Comparison of ENCODE assay signal across 29 mouse cellular contexts in genomic region chr1:132767422-132767821, GRCm38 (mm10). TPM values are rescaled to one million over a fixed set of nuclear protein-coding genes. Genes with fewer than 3 reads are reported as not detected.
DNase-seq lines count a peak whose midpoint lies in the region; ATAC-seq and TF ChIP-seq lines count a peak whose summit lies in the region.
"Had no signal": no experiment of that assay in that cellular context is flagged by ENCODE, and none has a peak within 500 bp of the region (broad histone marks: within the 10 kb centered on the region; RNA-seq: fewer than 3 reads in every experiment).

No protein-coding gene starts in this region.

- no peak overlapping the region for H3K4me2 ChIP-seq in hindbrain, postnatal 0 days (ENCODE audit: low read depth, low read length)
- H3K4me2 ChIP-seq: forebrain, embryonic 13.5 days; heart, embryonic 12.5 days; limb, embryonic 12.5 days; liver, embryonic 11.5 days; neural tube, embryonic 12.5 days had no signal

- H3K27ac ChIP-seq in hindbrain, postnatal 0 days, result no peak overlapping the region
- no peak overlapping the region for H3K27ac ChIP-seq in hindbrain, embryonic 10.5 days
- H3K27ac ChIP-seq: forebrain, embryonic 13.5 days; gastrocnemius, adult 2 months; heart, adult 2 months; limb, embryonic 12.5 days; macrophage; neural tube, embryonic 12.5 days had no signal

- no peak for TF ChIP-seq CTCF in hindbrain, postnatal 0 days (IDR thresholded peaks at IDR 0.05; ENCODE audit: low read depth)

- H3K4me1 ChIP-seq in hindbrain, postnatal 0 days (ENCODE audit: insufficient read depth, low read length), result peaks cover 6% of the 10 kb centered on the region; the same call in 1 of the 2 replicates
- H3K4me1 ChIP-seq in hindbrain, embryonic 10.5 days (replicated peaks), result peaks cover 25% of the 10 kb centered on the region

- peak; percentile 55 for DNase-seq in hindbrain, postnatal 0 days (ENCODE audit: low spot score)
- DNase-seq in hindbrain, embryonic 10.5 days (ENCODE audit: low spot score), result no peak
- peak; percentile 68 for DNase-seq in layer of hippocampus, adult 9-11 months
- DNase-seq in layer of hippocampus, postnatal 36 days, result no peak
- DNase-seq in 416B (ENCODE audit: low read depth), result peak; percentile 88
- no peak for DNase-seq in kidney, postnatal 25 days
- DNase-seq in right cerebral cortex, postnatal 14 days, result no peak
- DNase-seq: adrenal gland, postnatal 25 days; B cell, adult 2 months; cerebellum, adult 18-20 months; cerebellum, postnatal 14 days; gastrocnemius, adult 2 months; gastrocnemius, postnatal 36 days; heart, adult 2 months; kidney, adult 9 months; kidney, postnatal 10 days; liver, postnatal 0 days; thymus, postnatal 4 days had no signal

- no peaks in the 10 kb centered on the region for H3K9me3 ChIP-seq in hindbrain, postnatal 0 days (ENCODE audit: low read length)
- H3K9me3 ChIP-seq in hindbrain, embryonic 10.5 days, result no peaks in the 10 kb centered on the region
- H3K9me3 ChIP-seq: forebrain, embryonic 13.5 days; heart, embryonic 12.5 days; limb, embryonic 12.5 days; midbrain, embryonic 10.5 days; neural tube, embryonic 12.5 days had no signal

- WGBS in hindbrain, postnatal 0 days, result 62% methylated on average over 7 of the region's 7 CpGs
- 95% methylated on average over 7 of the region's 7 CpGs for WGBS in hindbrain, embryonic 10.5 days

- H3K27me3 ChIP-seq in hindbrain, postnatal 0 days (ENCODE audit: insufficient read depth, low read length), result no peaks in the 10 kb centered on the region
- H3K27me3 ChIP-seq in hindbrain, embryonic 10.5 days (ENCODE audit: insufficient read depth, poor library complexity, severe bottlenecking), result no peaks in the 10 kb centered on the region
- H3K27me3 ChIP-seq: forebrain, embryonic 13.5 days; neural tube, embryonic 12.5 days had no signal

- H3K9ac ChIP-seq in hindbrain, postnatal 0 days (replicated peaks; ENCODE audit: low read length), result no peak overlapping the region
- H3K9ac ChIP-seq: forebrain, embryonic 13.5 days; heart, embryonic 12.5 days; limb, embryonic 12.5 days; liver, postnatal 0 days; neural tube, embryonic 12.5 days had no signal

- ATAC-seq in hindbrain, postnatal 0 days, result 0 out of 2 replicates have a peak, but pooled peaks have one; percentile 27
- peak; percentile 90 for ATAC-seq in common myeloid progenitor, adult 5-6 weeks (replicated peaks; ENCODE audit: low read depth, poor library complexity, severe bottlenecking)
- ATAC-seq: forebrain, embryonic 13.5 days; intestine, postnatal 0 days; liver, postnatal 0 days; midbrain, embryonic 16.5 days had no signal

- H3K4me3 ChIP-seq in hindbrain, postnatal 0 days (ENCODE audit: low read length), result no peak overlapping the region
- no peak overlapping the region for H3K4me3 ChIP-seq in hindbrain, embryonic 10.5 days
- H3K4me3 ChIP-seq: forebrain, embryonic 13.5 days; gastrocnemius, adult 2 months; heart, adult 2 months; heart, embryonic 12.5 days; limb, embryonic 12.5 days; midbrain, embryonic 10.5 days; myocyte; neural tube, embryonic 12.5 days had no signal

- H3K36me3 ChIP-seq in hindbrain, postnatal 0 days (ENCODE audit: insufficient read depth, low read length), result no peaks in the 10 kb centered on the region
- no peaks in the 10 kb centered on the region for H3K36me3 ChIP-seq in hindbrain, embryonic 10.5 days
- H3K36me3 ChIP-seq: heart, embryonic 12.5 days; limb, embryonic 12.5 days; midbrain, embryonic 10.5 days; neural tube, embryonic 12.5 days had no signal

RNA-seq across cellular contexts. Expression of gene Nfasc, which starts 25.8 kb away (rescaled TPM):
- 69.6 and 74.6 TPM in 2 replicates for total RNA-seq in hindbrain, postnatal 0 days (2014; rRNA removed)
- 26.5 and 30.5 TPM in 2 replicates for polyA plus RNA-seq in hindbrain, postnatal 0 days (2015; fragmentation: Nextera tagmentation; extraction: Ambion mirVana)
- polyA plus RNA-seq in hindbrain, embryonic 10.5 days (2016; fragmentation: Nextera tagmentation; extraction: Ambion mirVana), result 22.9 and 39.2 TPM in 2 replicates
- 100 to 1,000 TPM; 174 to 193 TPM for total RNA-seq in layer of hippocampus, postnatal 36 days (2021)
- not detected in 2 replicates for total RNA-seq in common myeloid progenitor, adult 5-6 weeks (2017)
- polyA plus RNA-seq: macrophage, myocyte had no signal

Comparison
In these comparisons a context has a peak if more than half of its experiments do, and no peak if none do; other contexts are left out.
1. DNase-seq: peak in hindbrain, postnatal 0 days (single experiment), layer of hippocampus, adult 9-11 months (single experiment) and 416B (single experiment); none in hindbrain, embryonic 10.5 days (single experiment), layer of hippocampus, postnatal 36 days (0 of 2), kidney, postnatal 25 days (0 of 2) and right cerebral cortex, postnatal 14 days (single experiment).
2. RNA of gene Nfasc, which starts 25.8 kb away (total RNA-seq): 174 to 193 TPM in layer of hippocampus, postnatal 36 days and 69.6 to 74.6 TPM in hindbrain, postnatal 0 days; not detected in common myeloid progenitor, adult 5-6 weeks; every median in the first group is over 10 times any median in the second.